Mouse (Mus musculus): ENCODE results near the gene Utp4. TPM values are rescaled to one million over a fixed set of nuclear protein-coding genes. Genes with fewer than 3 reads are reported as not detected.
"Not testable (repeated sequence)": the region's sequence is repeated elsewhere in the genome, so short reads cannot be mapped to it uniquely, and the experiment has no call there.

The Utp4 gene
- polyA plus RNA-seq, 2 experiments, result 27.3 to 35.1 TPM

DNA sequence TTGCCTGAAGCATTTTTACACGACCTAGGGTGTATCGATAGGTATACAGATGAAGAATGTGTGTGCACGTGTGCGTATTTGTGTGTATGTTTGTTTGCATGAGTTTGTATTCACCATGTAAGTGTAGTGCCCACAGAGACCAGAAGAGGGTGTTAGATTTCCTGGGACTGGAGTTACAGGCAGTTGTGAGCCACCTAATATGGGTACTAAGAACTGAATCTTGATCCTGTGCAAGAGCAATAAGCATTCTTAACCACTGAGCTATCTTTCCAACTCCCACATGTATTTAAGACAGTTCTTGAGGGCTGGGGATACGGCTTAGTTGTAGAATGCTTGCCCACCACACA, 26.9 kb downstream of the Utp4 start:
- no peak overlapping the region for H3K27ac ChIP-seq
- H3K9ac ChIP-seq (replicated peaks), result no peak overlapping the region
- H3K4me2 ChIP-seq (ENCODE audit: low read depth), result no peak overlapping the region
- no peak overlapping the region for H3K4me3 ChIP-seq (ENCODE audit: insufficient read depth in 1 of 2, low read depth in 2 of 2, low read length in 2 of 2)
- H3K36me3 ChIP-seq (replicated peaks; ENCODE audit: control insufficient read depth, insufficient read depth, low read depth), result peaks cover 45% of the 10 kb centered on the region
- no peaks in the 10 kb centered on the region for H3K27me3 ChIP-seq (ENCODE audit: control insufficient read depth, insufficient read depth, low read length)
- TF ChIP-seq CTCF (IDR thresholded peaks at IDR 0.05; ENCODE audit: low read depth) (no peak), EP300 (IDR thresholded peaks at IDR 0.05; ENCODE audit: low read depth) (no peak)
- no peaks in the 10 kb centered on the region for H3K9me3 ChIP-seq (ENCODE audit: control insufficient read depth, low read length)
- H3K4me1 ChIP-seq (replicated peaks; ENCODE audit: control insufficient read depth in 2 of 2, insufficient read depth in 2 of 2, low read length in 1 of 2), result peaks cover 0 to 2% of the 10 kb centered on the region in 2 experiments; a peak in 1 of 4 replicates
- 80% methylated on average over 5 of the region's 5 CpGs for WGBS (ENCODE audit: insufficient replicate concordance)
- ATAC-seq (ENCODE audit: insufficient read depth) (no peak), DNase-seq (ENCODE audit: low read depth in 3 of 3, low spot score in 3 of 3) (no peak)

DNA sequence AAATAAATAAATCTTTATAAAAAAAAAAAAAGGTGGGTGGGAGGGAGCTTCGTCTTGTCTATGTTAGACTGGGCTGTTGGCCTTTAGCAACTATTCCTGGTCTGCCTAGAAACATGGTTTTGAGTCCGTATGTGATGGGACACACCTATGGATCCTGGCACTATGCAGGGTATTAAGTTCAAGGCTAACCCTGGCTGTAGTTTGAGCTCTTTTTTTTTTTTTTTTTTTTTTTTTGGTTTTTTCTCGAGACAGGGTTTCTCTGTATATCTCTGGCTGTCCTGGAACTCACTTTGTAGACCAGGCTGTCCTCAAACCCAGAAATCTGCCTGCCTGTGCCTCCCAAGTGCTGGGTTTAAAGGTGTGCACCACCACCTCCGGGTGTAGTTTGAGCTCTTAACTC, 30.6 kb downstream of the Utp4 start:
- H3K9me3 ChIP-seq (ENCODE audit: control insufficient read depth, low read length), result no peaks in the 10 kb centered on the region
- 66% methylated on average over 4 of the region's 4 CpGs for WGBS (ENCODE audit: insufficient replicate concordance)
- H3K27me3 ChIP-seq (ENCODE audit: control insufficient read depth, insufficient read depth, low read length), result no peaks in the 10 kb centered on the region
- peaks cover 16% of the 10 kb centered on the region for H3K36me3 ChIP-seq (replicated peaks; ENCODE audit: control insufficient read depth, insufficient read depth, low read depth)
- ATAC-seq (ENCODE audit: insufficient read depth) (no peak), DNase-seq (ENCODE audit: low read depth in 3 of 3, low spot score in 3 of 3) (no peak)
- H3K27ac ChIP-seq, result no peak overlapping the region
- no peak overlapping the region for H3K4me2 ChIP-seq (ENCODE audit: low read depth)
- TF ChIP-seq EP300 (IDR thresholded peaks at IDR 0.05; ENCODE audit: low read depth), result no peak
- TF ChIP-seq CTCF (IDR thresholded peaks at IDR 0.05; ENCODE audit: low read depth), result no peak
- H3K9ac ChIP-seq (replicated peaks), result no peak overlapping the region
- H3K4me3 ChIP-seq (ENCODE audit: insufficient read depth in 1 of 2, low read depth in 2 of 2, low read length in 2 of 2), result no peak overlapping the region
- peaks cover 0 to 2% of the 10 kb centered on the region in 2 experiments; a peak in 1 of 4 replicates for H3K4me1 ChIP-seq (replicated peaks; ENCODE audit: control insufficient read depth in 2 of 2, insufficient read depth in 2 of 2, low read length in 1 of 2)

DNA sequence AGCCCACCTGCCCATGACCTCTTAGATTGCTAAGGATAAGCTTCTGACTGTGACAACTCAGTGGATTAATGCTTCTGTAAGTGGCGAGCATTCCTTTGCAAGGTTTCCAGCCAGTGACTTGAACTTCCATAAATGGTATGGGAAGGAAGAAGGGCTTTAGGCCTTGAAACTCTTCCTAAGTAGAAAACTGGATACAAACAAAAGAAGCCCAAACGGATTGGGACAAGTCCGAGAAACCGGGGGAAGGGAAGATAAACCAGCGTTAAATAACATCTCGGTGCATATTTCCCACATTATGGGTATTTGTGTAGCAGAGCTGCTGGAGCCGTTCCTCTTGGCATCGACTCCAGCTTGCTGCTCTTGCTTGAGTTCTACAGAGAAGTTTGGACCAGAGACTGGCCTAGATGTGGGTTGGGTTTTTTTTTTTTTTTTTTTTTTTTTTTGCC, 31.5 kb downstream of the Utp4 start:
- H3K9me3 ChIP-seq (ENCODE audit: control insufficient read depth, low read length), result no peaks in the 10 kb centered on the region
- no peaks in the 10 kb centered on the region for H3K27me3 ChIP-seq (ENCODE audit: control insufficient read depth, insufficient read depth, low read length)
- H3K9ac ChIP-seq (replicated peaks), result no peak overlapping the region
- DNase-seq (ENCODE audit: low read depth in 3 of 3, low spot score in 3 of 3), result no peak
- ATAC-seq (ENCODE audit: insufficient read depth), result no peak
- no peak overlapping the region for H3K4me3 ChIP-seq (ENCODE audit: insufficient read depth in 1 of 2, low read depth in 2 of 2, low read length in 2 of 2)
- no peak overlapping the region for H3K27ac ChIP-seq
- TF ChIP-seq EP300 (IDR thresholded peaks at IDR 0.05; ENCODE audit: low read depth) (no peak), CTCF (IDR thresholded peaks at IDR 0.05; ENCODE audit: low read depth) (no peak)
- peaks cover 12% of the 10 kb centered on the region for H3K36me3 ChIP-seq (replicated peaks; ENCODE audit: control insufficient read depth, insufficient read depth, low read depth)
- H3K4me2 ChIP-seq (ENCODE audit: low read depth), result no peak overlapping the region
- WGBS (ENCODE audit: insufficient replicate concordance), result 80% methylated on average over 8 of the region's 8 CpGs
- H3K4me1 ChIP-seq (replicated peaks; ENCODE audit: control insufficient read depth in 2 of 2, insufficient read depth in 2 of 2, low read length in 1 of 2), result peaks cover 0 to 2% of the 10 kb centered on the region in 2 experiments; a peak in 1 of 4 replicates

DNA sequence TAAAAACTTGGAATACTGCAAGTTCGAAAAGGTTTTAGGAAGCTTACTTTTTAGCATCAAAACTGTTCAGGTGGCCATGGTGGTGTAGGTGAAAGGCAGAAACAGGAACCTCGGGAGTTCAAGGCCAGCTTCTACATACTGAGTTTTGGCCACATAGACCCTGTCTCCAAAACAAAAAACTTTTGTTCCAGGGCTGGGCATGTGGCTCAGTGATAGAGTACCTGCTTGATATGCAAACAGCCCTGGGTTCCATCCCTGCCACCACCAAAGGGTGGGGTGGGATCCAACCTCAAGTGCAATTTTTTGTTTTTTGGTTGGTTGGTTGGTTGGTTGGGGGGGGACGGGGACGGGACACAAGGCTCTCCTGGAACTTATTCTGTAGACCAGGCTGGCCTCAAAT, 32.0 kb downstream of the Utp4 start:
- Histone ChIP-seq H3K4me2 (ENCODE audit: low read depth) (no peak overlapping the region), H3K4me1 (replicated peaks; ENCODE audit: control insufficient read depth in 2 of 2, insufficient read depth in 2 of 2, low read length in 1 of 2) (peaks cover 0 to 2% of the 10 kb centered on the region in 2 experiments; a peak in 1 of 4 replicates), H3K27ac (no peak overlapping the region), H3K36me3 (replicated peaks; ENCODE audit: control insufficient read depth, insufficient read depth, low read depth) (peaks cover 11% of the 10 kb centered on the region), H3K9ac (replicated peaks) (no peak overlapping the region), H3K9me3 (ENCODE audit: control insufficient read depth, low read length) (no peaks in the 10 kb centered on the region), H3K27me3 (ENCODE audit: control insufficient read depth, insufficient read depth, low read length) (no peaks in the 10 kb centered on the region), H3K4me3 (ENCODE audit: insufficient read depth in 1 of 2, low read depth in 2 of 2, low read length in 2 of 2) (no peak overlapping the region)
- DNase-seq (ENCODE audit: low read depth in 3 of 3, low spot score in 3 of 3) (no peak), ATAC-seq (ENCODE audit: insufficient read depth) (no peak)
- no peak for TF ChIP-seq CTCF (IDR thresholded peaks at IDR 0.05; ENCODE audit: low read depth)
- no peak for TF ChIP-seq EP300 (IDR thresholded peaks at IDR 0.05; ENCODE audit: low read depth)
- 74% methylated on average over 4 of the region's 4 CpGs for WGBS (ENCODE audit: insufficient replicate concordance)

DNA sequence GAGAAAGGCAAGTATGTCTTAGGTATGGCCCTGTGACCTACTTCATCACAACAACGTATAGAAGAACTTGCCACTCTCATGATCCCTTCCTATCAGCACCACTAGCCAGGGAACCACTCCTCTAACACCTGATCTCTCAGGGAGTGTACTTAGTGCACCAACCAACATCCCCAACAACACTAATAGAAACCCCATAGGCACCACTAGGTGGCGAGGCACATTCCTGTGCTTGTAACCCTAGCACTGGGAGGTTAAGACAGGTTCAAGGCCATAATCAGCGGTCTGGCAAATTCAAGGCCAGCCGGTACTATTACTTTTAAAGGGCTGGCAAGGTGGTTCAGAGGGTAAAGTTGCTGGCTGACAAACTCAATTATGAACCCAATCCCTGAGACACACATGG, 33.8 kb downstream of the Utp4 start:
- Histone ChIP-seq H3K9me3 (ENCODE audit: control insufficient read depth, low read length) (no peaks in the 10 kb centered on the region), H3K4me3 (ENCODE audit: insufficient read depth in 1 of 2, low read depth in 2 of 2, low read length in 2 of 2) (no peak overlapping the region), H3K9ac (replicated peaks) (no peak overlapping the region), H3K27me3 (ENCODE audit: control insufficient read depth, insufficient read depth, low read length) (no peaks in the 10 kb centered on the region; the same call in 1 of the 2 replicates), H3K36me3 (replicated peaks; ENCODE audit: control insufficient read depth, insufficient read depth, low read depth) (peaks cover 7% of the 10 kb centered on the region), H3K4me1 (replicated peaks; ENCODE audit: control insufficient read depth in 2 of 2, insufficient read depth in 2 of 2, low read length in 1 of 2) (peaks cover 0 to 2% of the 10 kb centered on the region in 2 experiments; a peak in 1 of 4 replicates), H3K27ac (no peak overlapping the region), H3K4me2 (ENCODE audit: low read depth) (no peak overlapping the region)
- TF ChIP-seq CTCF (IDR thresholded peaks at IDR 0.05; ENCODE audit: low read depth), result peak; percentile 70
- no peak for TF ChIP-seq EP300 (IDR thresholded peaks at IDR 0.05; ENCODE audit: low read depth)
- WGBS (ENCODE audit: insufficient replicate concordance), result 39% methylated on average over 4 of the region's 4 CpGs
- ATAC-seq (ENCODE audit: insufficient read depth) (no peak), DNase-seq (ENCODE audit: low read depth in 3 of 3, low spot score in 3 of 3) (no peak)

DNA sequence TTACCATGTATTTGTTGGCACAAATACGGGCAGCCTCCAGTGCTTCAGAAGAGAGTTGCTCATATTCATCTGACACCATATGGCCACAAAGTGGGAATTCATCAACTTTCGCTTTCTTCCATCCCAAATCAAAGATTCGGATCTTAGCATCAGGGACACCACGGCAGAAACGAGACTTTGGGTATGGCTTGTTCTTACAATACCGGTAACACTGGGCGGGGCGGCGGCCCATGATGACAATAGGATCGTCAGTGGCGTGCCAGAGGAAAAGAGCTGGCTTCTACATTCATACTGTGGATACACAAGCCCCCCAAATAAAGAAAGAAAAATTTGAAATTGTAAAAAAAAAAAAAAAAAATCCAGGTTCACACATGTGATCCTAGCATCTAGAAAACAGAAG, 34.7 kb downstream of the Utp4 start:
- H3K9me3 ChIP-seq (ENCODE audit: control insufficient read depth, low read length); H3K9ac ChIP-seq (replicated peaks); H3K27ac ChIP-seq; H3K4me2 ChIP-seq (ENCODE audit: low read depth); H3K4me3 ChIP-seq (ENCODE audit: insufficient read depth in 1 of 2, low read depth in 2 of 2, low read length in 2 of 2); ATAC-seq (ENCODE audit: insufficient read depth); H3K4me1 ChIP-seq (replicated peaks; ENCODE audit: control insufficient read depth in 2 of 2, insufficient read depth in 2 of 2, low read length in 1 of 2); DNase-seq (ENCODE audit: low read depth in 3 of 3, low spot score in 3 of 3); H3K27me3 ChIP-seq (ENCODE audit: control insufficient read depth, insufficient read depth, low read length); H3K36me3 ChIP-seq (replicated peaks; ENCODE audit: control insufficient read depth, insufficient read depth, low read depth): not testable (repeated sequence)
- 76% methylated on average over 10 of the region's 11 CpGs for WGBS (ENCODE audit: insufficient replicate concordance)
